Mouse (Mus musculus) embryo, embryonic 11 days (tissue): ENCODE measurements around the gene Cryge.
A peak's percentile ranks its signal among the peaks of the same experiment; 100 is the strongest.
"Not testable (repeated sequence)": the region's sequence is repeated elsewhere in the genome, so short reads cannot be mapped to it uniquely, and the experiment has no call there.

Experiments used
- DNase-seq: peaks from one replicate; pipeline ENCODE4 v3.0.0-alpha.2; 2015

The Cryge gene

DNA sequence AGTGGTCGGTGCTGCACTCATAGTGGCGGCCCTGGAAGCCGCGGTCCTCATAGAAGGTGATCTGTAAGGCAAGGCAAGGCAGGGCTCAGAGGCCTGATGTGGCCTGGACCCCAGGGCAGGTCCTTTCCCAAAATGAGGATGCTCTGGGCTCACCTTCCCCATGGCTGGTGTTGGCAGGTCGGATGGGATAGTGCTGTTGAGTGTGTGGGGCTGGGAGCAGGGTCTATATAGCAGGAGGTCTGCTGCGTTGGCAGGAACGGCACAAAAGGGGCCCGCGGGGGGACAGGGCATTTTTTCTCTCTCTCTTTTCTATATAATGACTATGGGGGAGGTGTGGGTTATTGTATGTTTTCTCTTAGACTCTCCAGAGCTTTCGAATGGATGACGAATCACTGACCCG is at the start of gene Cryge:
Gene Cryge (minus strand): TSS at position 198 of the 400 bp plus-strand sequence.
- DNase-seq = not testable (repeated sequence)

DNA sequence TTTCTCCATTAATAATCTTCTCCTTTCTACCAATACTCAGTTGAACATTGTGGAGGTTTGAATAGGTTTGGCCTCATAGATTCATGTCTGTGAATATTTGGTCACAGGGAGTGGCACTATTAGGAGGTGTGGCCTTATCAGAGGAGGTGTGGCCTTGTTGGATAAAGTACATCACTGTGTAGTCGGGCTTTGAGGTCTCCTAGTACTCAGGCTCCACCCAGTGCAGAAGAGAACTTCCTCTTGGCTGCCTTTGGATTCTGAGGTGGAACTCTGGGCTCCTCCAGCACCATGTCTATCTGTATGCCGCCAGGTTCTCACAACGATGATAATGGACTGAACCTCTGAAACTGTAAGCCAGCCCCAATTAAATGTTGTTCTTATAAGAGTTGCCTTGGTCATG is 46.0 kb upstream of the Cryge start:
- no peak for DNase-seq

DNA sequence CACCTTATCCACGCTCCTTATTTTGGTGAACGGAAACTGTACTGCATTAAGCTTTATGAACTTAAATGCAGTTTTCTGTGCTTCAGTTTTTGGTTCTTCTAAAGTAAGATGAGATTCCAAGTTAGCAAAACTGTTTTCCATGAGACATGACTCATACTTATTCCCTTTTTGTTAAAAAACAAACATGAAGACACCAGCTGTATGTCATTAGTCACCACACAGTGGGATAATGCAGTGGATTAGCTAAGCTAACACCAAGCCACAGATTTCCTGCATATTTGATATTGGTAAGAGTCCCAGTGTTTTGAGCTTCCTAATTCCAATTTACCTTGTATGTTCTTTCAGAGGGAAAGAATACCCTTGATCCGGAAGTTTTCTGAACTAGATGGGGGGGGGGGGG is 40.6 kb upstream of the Cryge start:
- DNase-seq = no peak

DNA sequence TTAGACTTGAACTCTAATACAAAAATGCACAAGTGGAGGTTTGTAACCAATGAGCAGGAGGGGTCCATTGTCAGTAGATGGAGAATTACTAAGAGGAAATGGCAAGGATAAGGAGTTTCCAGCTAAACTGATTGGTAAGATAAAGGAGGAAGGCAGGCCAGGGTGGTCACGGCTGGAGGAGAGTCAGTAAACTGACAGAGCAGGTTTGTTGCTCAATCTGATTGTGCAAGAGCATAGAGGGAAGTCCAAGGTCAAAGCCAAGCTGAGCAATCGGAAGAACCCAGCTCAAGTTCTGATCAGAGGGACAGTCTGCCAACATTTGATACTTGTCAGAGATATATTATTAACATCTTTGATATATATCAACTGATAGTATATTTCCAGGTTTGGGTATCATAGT is 39.4 kb upstream of the Cryge start:
- DNase-seq = no peak

DNA sequence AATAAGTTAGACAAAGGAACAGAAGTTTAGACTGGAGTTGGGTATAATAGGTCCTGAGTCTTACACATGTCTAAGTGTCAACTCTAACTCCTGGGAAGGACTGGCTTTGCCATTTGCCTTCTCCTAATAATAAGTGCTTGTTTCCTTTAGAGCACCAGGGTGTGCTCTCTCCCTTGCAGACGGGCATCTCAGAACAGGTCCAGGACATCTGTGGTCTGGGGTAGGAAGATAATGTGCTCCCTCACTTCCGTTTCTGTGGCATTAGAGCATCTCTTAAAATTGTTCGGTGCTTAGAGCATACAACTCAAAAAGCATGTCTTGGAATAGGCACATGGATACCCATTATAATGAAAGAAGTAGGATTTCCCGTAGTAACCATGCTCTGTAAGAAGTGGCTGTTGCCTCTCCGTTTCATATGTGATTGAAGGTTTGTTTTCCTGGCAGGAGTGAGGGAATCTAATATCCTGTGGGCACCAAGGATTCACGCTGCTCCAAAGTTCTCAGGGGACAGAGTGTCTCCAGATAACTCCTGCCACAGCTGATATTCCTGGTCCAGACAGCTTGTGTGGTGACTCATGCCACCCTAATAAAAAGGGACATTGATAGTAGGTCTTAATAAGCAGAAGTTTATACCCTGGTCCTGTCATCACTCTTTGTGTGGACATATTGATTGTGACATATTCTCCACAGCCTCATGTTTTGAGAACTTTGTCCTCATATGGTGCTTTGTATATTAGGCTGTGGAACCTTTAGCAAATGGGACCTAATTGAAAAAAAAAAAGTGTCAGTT is 37.8 kb upstream of the Cryge start:
- no peak for DNase-seq

GRCm38 (mm10) chr1:65082188-65082587 is 31.2 kb upstream of the Cryge start, which contains the start of gene Crygb:
TSS of gene Crygb (minus strand) at chr1:65082288.
- DNase-seq = no peak

DNA sequence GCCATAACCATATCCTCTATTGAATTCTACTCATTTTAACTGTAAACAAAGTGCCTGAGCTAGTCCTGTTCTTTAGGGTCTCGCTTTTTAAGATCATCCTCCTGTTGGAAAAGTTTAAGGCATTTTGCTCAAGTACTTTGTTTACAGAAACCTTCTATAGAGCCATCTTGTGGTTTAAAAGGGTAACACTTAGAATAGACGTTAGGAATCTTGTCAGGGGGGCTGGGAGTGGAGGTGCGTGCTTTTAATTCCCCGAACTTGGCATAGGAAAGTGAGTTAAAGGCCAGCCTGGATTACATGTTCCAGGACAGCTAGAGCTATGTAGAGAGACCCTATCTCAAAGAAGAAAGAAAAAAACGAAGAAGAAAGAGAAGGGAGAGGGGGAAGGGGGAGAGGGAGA is 24.7 kb upstream of the Cryge start:
- peak; percentile 7 for DNase-seq

DNA sequence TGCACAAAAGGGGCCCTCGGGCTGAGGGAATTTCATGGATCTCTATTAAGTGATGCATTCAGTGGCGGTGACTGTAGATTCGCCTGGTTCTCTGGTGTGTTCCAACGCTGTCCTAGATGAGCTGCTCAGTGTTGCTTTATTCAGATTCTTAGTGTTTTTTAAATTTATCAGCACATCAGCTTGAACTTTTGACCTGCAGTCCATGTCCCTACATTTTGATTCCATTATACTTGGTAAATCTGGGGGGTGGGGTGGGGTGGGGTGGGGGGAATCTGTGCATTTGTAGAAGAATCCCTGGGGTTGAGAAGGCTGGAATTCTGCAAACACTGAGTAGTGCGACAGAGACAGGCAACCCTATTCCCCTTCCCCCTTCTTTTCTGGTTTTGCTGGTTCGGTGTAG is 22.6 kb upstream of the Cryge start, which contains the start of gene Crygc:
Gene Crygc (minus strand): TSS at position 101 of the 400 bp plus-strand sequence.
- DNase-seq = peak; percentile 18

DNA sequence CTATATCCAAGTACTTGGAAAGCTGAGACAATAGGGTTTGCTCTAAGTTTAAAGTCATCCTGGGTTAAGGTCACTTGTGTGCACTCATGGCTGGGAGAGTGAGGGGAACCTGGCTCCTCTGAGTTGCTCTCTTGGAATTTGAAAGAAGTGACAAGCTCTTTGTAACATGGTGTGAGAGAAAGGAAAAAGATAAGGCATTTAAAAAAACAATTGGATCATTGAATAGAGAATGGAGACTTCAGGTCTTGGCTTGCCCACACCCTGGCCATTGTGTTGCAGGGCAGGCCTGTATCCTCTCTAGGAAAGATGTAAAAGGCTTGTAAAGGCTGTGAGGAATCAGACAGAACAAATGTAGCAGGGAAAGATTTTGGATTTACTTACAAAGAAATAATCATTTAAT is 16.9 kb upstream of the Cryge start:
- DNase-seq = no peak

- no peak for DNase-seq
Observed at GRCm38 (mm10) chr1:65064201-65064600, 13.3 kb upstream of the Cryge start.

DNA sequence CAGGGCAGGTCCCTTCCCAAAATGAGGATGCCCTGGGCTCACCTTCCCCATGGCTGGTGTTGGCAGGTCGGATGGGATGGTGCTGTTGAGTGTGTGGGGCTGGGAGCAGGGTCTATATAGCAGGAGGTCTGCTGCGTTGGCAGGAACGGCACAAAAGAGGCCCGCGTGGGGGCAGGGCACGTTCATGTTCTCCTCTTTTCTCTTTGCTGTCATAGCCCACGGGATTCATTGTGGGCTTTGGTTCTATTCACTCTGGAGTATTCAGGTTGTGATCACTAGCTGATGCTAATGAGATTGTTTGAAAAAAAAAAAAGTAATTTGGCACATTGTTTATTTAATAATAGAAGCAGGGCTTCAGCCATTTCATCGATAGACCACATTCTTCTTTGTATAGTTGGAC is 12.4 kb upstream of the Cryge start, which contains the start of gene Crygd:
Gene Crygd (minus strand): TSS at position 101 of the 400 bp plus-strand sequence.
- no peak for DNase-seq

GRCm38 (mm10) chr1:65052140-65052539 is 1.2 kb upstream of the Cryge start:
- no peak for DNase-seq

GRCm38 (mm10) chr1:65051696-65052095 is 747 bp upstream of the Cryge start:
- DNase-seq = no peak

DNA sequence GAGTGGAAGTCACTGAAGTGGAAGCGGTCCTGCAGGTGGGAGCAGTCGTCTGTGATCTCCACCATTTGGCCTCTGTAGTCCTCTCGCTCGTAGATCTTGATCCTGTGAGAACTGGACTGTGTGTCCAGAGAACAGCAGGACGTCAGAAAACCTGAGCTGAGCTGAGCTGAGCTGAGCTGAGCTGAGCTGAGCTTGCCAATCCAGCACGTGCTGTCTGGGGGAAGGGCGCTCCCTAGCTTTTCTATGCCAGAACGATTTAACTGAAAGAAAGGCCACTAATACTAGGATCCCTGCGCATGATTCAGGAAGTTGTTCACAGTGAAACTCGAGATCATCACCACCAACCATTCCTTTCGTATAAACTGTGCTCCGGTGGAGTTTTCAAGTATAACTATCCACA is 2.2 kb downstream of the Cryge start:
- DNase-seq = no peak

DNA sequence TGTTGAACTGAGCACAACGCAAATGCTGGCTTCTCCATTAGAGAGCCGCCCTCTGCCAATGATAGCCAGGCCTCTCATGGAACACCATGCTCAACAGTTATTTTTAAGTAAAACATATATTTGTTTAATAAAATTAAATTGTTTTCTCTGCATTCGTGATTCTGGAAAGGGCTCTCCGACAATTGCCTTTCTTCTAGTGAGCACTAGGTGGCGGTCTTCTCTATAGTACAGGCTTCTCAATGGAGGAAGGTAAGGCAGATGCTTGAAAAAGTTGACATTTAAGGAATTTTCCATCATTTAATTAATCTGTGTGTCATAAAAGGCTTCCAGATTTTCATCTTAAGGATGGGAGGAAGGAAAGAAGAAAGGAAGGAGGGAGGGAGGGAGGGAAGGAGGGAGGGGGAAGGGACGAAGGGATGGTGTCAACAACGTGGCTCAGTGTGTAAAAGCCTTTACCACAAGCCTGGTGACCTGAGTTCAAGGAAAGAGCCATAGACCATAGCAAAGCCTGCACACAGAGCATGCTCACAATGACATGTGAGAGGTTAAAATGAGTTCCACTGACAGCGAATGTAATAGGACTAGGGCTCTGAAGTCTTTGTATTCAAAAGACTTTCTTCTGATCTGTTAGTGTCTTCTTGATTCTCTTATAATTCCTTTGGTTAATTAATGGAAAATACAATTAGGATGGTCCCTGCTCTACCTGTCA is 4.4 kb downstream of the Cryge start:
- DNase-seq = peak; percentile 68

DNA sequence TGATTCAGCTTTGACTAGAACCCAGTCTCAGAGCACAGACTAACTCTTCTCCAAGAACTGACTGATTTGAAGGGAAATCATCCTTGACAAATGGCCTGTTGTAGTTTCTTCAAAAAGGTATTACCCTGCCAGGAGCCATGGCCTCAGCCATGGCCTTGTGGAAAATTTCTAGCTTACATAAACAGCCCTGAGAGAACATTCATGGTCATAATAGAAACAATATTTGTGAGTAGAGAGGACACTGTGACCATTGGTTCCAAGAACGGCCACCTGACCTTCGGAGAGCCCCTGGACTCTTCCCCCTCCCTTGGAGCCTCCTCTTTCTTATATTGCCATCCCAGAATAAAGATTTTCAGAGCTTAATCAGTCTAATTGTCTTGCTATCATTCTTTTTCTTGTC is 7.5 kb downstream of the Cryge start:
- DNase-seq = no peak

DNA sequence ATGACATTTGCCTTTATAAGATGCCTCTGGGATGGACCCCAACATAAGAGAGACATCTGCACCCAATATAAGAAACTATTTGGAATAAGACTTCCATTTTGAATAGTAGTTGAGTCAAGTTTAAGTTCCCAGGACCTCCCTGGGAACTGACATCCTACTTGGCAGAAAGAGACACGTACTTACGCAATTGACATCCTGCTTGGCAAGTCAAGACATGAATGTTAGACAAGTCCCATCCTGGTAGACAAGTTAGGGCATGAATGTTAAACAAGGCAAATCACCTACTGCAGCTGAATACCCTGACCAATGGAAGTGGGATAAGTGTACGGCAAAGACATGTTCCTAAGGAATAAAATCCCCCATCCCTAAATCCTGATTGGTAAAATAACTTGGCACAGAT is 9.1 kb downstream of the Cryge start:
- no peak for DNase-seq

- no peak for DNase-seq
Observed at GRCm38 (mm10) chr1:65040806-65041205, 10.1 kb downstream of the Cryge start.

DNA sequence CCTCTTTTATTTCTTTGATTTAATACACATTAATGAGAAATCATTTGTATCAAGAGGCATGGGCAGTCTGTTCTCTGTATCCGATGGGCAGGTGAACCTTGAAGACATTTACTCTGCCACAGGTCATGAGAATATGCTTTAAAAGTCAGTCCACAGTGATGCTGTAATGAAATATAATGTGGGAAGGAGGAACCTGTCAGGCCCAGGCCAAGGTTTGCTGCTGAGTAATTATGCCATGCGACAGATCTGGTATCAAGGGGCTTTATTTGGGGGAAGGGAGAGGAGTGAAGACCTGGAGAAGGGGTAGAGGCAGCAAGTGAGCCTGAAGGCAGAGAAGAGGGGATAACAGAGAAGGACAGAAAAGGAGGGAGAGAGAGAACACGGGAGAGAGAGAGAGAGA is 11.3 kb downstream of the Cryge start:
- no peak for DNase-seq

- DNase-seq = no peak
Observed at GRCm38 (mm10) chr1:65037542-65037941, 13.4 kb downstream of the Cryge start.

GRCm38 (mm10) chr1:65035513-65035912 is 15.4 kb downstream of the Cryge start:
- no peak for DNase-seq

DNA sequence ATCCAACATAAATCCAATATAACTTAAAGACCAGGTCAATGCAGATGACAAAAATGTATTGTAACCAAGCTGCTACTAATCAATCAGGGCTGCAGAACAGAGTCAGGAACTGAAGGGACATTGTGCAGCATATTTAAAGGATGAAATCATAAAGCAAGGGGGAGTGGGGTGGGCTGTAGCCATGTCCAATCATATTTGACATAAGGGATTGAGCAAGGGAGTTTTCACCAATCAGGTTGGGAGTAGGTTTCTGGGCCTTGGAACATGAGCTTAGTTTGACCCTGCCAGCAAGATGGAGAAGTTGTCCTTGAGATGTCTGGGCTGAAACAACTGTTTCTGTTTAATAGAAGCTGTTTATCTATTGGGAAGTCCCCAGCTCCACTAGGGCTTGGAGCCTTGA is 18.3 kb downstream of the Cryge start, which contains the start of gene Akr1cl:
Gene Akr1cl (minus strand): TSS at position 119 of the 400 bp plus-strand sequence.
- DNase-seq = no peak

- no peak for DNase-seq
Observed at GRCm38 (mm10) chr1:65028206-65028605, 22.7 kb downstream of the Cryge start.

- no peak for DNase-seq
Observed at GRCm38 (mm10) chr1:65012726-65013125, 38.2 kb downstream of the Cryge start.
